Mouse (Mus musculus): ENCODE data around the gene Spata22. TPM values are rescaled to one million over a fixed set of nuclear protein-coding genes. Genes with fewer than 3 reads are reported as not detected.
"Not testable (repeated sequence)": the region's sequence is repeated elsewhere in the genome, so short reads cannot be mapped to it uniquely, and the experiment has no call there.

The Spata22 gene
- total RNA-seq (2021) = not detected
- long read RNA-seq, experiment 1 = 0 reads
- long read RNA-seq, experiment 2 = 0 reads

DNA sequence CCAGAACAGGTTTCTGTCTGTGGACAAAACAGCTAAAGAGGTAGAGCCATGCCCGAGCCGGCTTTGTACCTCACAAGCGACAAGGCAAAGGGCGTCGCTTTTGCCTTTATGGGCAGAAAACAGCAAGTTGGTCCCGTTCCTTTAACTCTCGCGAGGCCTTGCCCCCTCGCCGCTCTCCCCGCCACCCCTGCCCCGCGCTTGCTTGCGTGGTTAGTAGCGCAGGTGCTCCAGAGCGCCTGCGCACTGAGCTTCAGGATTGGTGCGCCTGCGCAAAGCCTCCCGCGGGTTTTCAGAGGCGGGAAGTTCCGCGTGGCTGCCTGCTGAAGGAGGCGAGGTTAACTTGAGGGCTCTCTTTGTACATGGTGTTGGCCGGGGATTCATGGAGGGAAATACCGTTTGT, at the start of gene Spata22, which contains the start of the genes Aspa and Gm49340:
TSS of gene Spata22 (plus strand) at position 300 of the 400 bp plus-strand sequence.
TSS of gene Aspa (minus strand) at position 155 of the 400 bp plus-strand sequence.
TSS of gene Gm49340 (plus strand) at position 300 of the 400 bp plus-strand sequence.
- no peak for TF ChIP-seq CTCF (IDR thresholded peaks at IDR 0.05)
- Histone ChIP-seq H3K27ac (no peak within 1 kb of the TSS), H3K4me3 (no peak within 1 kb of the TSS)
- intact Hi-C loops (cut with DNase I) = no loop called here
- no peak for DNase-seq

DNA sequence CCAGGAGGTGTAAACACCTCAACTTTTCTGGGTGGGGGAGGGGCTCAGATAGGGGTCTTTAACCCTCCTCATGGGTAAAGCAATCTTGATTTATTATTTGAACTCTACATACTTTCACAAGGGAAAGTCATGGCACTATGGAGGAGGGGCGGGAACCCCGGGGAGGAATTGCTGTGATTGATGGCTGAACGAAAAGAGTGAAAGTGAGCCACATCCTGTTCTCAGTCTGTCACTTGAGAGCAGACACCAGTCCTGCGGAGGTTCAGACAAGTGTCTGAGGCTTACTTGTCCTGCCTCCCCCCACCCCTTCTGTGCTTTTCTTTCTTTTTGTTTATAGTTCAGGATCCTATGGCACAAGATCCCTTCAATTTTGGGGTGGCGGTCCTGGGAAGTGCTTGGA, 48.8 kb upstream of the Spata22 start:
- TF ChIP-seq CTCF (IDR thresholded peaks at IDR 0.05) = no peak
- Histone ChIP-seq H3K27ac (no peak overlapping the region), H3K4me3 (no peak overlapping the region)
- intact Hi-C loops (cut with DNase I) = no loop called here
- DNase-seq = no peak

DNA sequence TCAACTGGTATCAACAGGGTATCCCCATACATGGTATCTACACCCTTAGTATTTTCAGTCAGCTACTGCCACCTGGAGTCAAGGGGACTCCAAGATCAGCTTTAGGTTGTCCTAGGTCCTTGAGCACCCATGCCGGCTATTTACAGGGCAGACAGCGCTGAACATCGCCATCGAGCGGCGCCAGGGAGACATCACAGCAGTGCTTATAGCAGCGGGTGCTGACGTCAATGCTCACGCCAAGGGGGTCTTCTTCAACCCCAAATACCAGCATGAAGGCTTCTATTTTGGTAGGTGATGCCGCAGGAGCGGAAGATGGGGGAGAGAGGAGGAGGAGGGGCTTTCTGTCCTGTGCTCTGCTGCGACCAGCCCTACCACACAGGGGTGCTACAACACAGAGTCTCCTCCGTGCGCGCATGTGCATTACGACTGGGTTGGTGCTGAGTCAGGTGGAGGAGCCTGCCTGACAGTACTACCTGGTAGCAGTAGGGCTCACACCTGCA, 48.0 kb upstream of the Spata22 start:
- Histone ChIP-seq H3K27ac (peak overlapping the region; percentile 31; the same call in 1 of the 2 replicates), H3K4me3 (peak overlapping the region; percentile 69)
- DNase-seq = peak; percentile 53
- TF ChIP-seq CTCF (IDR thresholded peaks at IDR 0.05) = peak; percentile 53
- intact Hi-C loops (cut with DNase I) = no loop called here

- Histone ChIP-seq H3K27ac (no peak overlapping the region), H3K4me3 (no peak overlapping the region)
- intact Hi-C loops (cut with DNase I) = no loop called here
- no peak for TF ChIP-seq CTCF (IDR thresholded peaks at IDR 0.05)
- DNase-seq = no peak
These were observed 46.2 kb upstream of the Spata22 start for GRCm38 (mm10) chr11:73283369-73283768.

DNA sequence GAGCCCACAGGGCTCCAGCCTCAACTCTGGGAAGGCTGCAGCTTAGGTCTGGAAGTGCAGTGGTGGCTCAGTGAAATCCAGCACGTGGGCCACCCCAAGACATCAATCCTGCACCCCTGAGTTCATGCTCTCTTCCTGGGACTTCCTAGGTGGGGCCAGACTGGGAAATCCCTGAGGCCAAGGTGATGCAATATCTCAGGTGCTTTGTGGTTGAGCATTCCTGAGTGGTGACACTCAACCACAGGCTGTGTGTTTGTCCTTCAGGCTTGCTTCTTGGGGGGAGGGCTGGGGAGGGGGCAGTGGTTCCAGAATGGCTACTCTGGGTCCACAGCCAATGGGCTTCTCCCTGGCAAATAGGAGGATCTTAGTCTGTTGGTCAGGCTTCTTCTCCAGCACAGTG, 45.6 kb upstream of the Spata22 start:
- intact Hi-C loops (cut with DNase I) = no loop called here
- no peak for TF ChIP-seq CTCF (IDR thresholded peaks at IDR 0.05)
- Histone ChIP-seq H3K4me3 (no peak overlapping the region), H3K27ac (peak overlapping the region; percentile 38)
- no peak for DNase-seq

- Histone ChIP-seq H3K4me3 (no peak overlapping the region), H3K27ac (peak overlapping the region; percentile 38; the same call in 1 of the 2 replicates)
- DNase-seq = no peak
- intact Hi-C loops (cut with DNase I) = no loop called here
- no peak for TF ChIP-seq CTCF (IDR thresholded peaks at IDR 0.05)
These were observed 45.2 kb upstream of the Spata22 start for GRCm38 (mm10) chr11:73284351-73284750.

- no peak for DNase-seq
- no peak overlapping the region for H3K27ac ChIP-seq
- no peak overlapping the region for H3K4me3 ChIP-seq
- no peak for TF ChIP-seq CTCF (IDR thresholded peaks at IDR 0.05)
- intact Hi-C loops (cut with DNase I) = no loop called here
These were observed 39.9 kb upstream of the Spata22 start for GRCm38 (mm10) chr11:73289621-73290020.

GRCm38 (mm10) chr11:73303123-73303522, 26.4 kb upstream of the Spata22 start:
- H3K27ac ChIP-seq = no peak overlapping the region
- DNase-seq = no peak
- H3K4me3 ChIP-seq = no peak overlapping the region
- intact Hi-C loops (cut with DNase I) = no loop called here
- TF ChIP-seq CTCF (IDR thresholded peaks at IDR 0.05) = no peak

GRCm38 (mm10) chr11:73315961-73316360, 13.6 kb upstream of the Spata22 start:
- intact Hi-C loops (cut with DNase I) = no loop called here
- H3K27ac ChIP-seq = no peak overlapping the region

GRCm38 (mm10) chr11:73318581-73318980, 11.0 kb upstream of the Spata22 start:
- DNase-seq; intact Hi-C loops (cut with DNase I); H3K4me3 ChIP-seq; H3K27ac ChIP-seq: not testable (repeated sequence)

More at GRCm38 (mm10) chr11:73315961-73316360, 13.6 kb upstream of the Spata22 start:
- no peak overlapping the region for H3K4me3 ChIP-seq
- no peak for DNase-seq
- TF ChIP-seq CTCF (IDR thresholded peaks at IDR 0.05) = no peak

DNA sequence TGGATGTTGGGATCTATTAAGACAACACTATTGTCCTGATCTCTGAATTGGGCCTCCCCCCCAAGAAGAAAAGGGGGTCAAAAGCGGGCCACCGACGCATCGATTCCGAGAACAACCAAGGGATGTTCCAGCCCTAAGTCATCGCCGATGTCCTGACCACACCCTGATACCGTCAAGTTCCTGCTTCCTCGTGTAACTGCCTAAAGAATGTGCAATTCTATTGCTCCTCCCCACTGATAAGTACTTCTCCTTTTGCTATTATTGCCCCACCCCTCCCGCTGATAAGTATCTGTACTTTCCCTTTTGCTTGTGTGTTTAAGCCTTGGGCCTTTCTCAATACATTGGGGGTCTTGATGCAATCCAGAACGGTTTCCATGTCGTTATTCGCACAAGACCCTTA, 8.5 kb upstream of the Spata22 start:
- intact Hi-C loops (cut with DNase I); H3K27ac ChIP-seq; H3K4me3 ChIP-seq; DNase-seq: not testable (repeated sequence)

DNA sequence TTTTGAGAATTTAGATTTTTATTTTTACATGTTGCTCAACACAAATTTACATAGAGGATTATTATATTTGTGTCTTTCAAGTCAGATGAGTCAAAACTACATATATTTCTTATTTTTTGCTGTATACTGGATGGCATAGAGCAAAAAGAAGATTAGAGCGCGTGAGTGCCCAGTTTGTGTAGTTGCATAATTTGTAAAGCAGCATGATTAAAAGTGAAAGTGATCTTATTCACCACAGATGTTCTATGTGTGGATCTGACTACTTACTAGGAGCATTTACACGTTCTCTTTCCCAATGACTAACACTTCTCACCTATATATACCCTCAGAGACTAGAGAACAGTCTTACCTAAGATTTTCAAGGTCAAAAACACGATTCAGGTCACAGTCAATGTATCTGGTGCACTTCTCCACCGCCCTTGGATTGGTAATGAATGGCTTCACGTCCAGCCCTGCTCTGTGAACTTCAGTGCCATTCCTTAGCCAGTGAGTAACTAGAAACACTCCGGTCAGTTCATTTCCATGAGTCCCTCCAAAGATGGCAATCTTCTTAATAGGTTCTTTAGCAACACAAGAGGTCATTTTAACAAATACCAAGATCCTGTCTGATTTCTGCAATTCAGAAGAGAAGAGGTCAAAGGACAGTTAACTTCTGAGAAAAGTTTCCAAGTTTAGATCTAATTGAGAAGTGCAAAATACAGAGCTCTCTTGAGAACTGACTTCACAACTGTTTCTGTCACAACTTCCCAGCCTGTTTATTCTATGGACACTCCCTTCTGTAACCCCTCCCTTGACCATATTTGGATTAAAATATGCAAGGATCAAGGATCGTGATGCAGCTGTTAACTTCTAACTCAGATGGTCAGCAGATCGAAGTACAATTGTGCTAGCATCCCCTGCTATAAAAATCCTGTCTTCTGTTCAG, 5.4 kb upstream of the Spata22 start:
- peak overlapping the region; percentile 46 for H3K27ac ChIP-seq
- no peak for TF ChIP-seq CTCF (IDR thresholded peaks at IDR 0.05)
- intact Hi-C loops (cut with DNase I) = no loop called here
- no peak for DNase-seq
- H3K4me3 ChIP-seq = peak overlapping the region; percentile 58

DNA sequence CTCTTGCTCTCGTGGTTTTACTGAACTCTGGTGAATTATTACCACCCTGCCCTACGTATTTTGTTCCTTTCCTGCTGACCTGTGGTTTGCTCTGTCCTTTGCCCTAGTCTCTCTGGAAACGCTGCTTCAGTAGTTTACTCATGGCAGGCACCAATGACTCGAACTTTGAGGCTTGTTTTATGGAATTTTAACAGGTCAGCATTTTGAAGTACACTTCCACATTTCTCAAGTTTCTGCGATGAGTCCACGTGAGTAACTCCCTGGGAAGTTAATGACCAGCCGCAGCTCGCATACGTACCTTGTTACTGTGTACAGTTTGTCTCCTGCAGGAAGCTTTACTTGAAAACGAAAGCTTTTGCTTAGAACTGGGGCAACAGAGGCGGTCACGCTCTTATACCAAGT, 3.1 kb upstream of the Spata22 start:
- TF ChIP-seq CTCF (IDR thresholded peaks at IDR 0.05) = no peak
- intact Hi-C loops (cut with DNase I) = no loop called here
- Histone ChIP-seq H3K27ac (peak overlapping the region; percentile 66), H3K4me3 (peak overlapping the region; percentile 60)
- peak; percentile 19 for DNase-seq
